Mouse (Mus musculus) forebrain, embryonic 10.5 days (tissue): Measurements from ENCODE around the gene Nolc1. TPM values are rescaled to one million over a fixed set of nuclear protein-coding genes. Genes with fewer than 3 reads are reported as not detected.

ENCODE experiments used
- DNase-seq: peaks from one replicate; pipeline ENCODE4 v3.0.0-alpha.2; 2017; ENCODE audit warnings: low spot score; ENCODE audit errors: extremely low spot score
- H3K27ac ChIP-seq: fragments of 300-500 bp; sonication (generic); 2 replicates; pipeline ENCODE4 v1.5.1; 2016; ENCODE audit warnings: mild to moderate bottlenecking
- H3K27me3 ChIP-seq: fragments of 300-500 bp; sonication (generic); 2 replicates; pipeline ENCODE4 v1.6.1; 2016; ENCODE audit warnings: mild to moderate bottlenecking; ENCODE audit not compliant: poor library complexity, severe bottlenecking
- H3K36me3 ChIP-seq: fragments of 300-500 bp; sonication (generic); replicated peaks from 2 replicates; pipeline ENCODE4 v1.6.1; 2016; ENCODE audit warnings: mild to moderate bottlenecking, moderate library complexity
- H3K4me1 ChIP-seq: fragments of 300-500 bp; sonication (generic); 2 replicates; pipeline ENCODE4 v1.6.1; 2016
- H3K4me3 ChIP-seq: fragments of 300-500 bp; sonication (generic); 2 replicates; pipeline ENCODE4 v1.5.1; 2016; ENCODE audit warnings: mild to moderate bottlenecking, moderate library complexity
- H3K9me3 ChIP-seq: fragments of 300-500 bp; sonication (generic); 2 replicates; pipeline ENCODE4 v1.6.1; 2016; ENCODE audit warnings: mild to moderate bottlenecking, moderate library complexity
- WGBS: fragments of 180-500 bp; shearing (Covaris S2); methylation state at CpG from one replicate; pipeline ENCODE4 v1.1.7; 2016; 5-methylcytosine and 5-hydroxymethylcytosine counted together
- polyA plus RNA-seq: library from polyadenylated mRNA; unstranded; fragments of >200 nt; fragmentation: Nextera tagmentation; extraction: Ambion mirVana; gene quantifications from 2 replicates; pipeline ENCODE4 v1.2.1, GENCODE M21; 2016

Gene Nolc1
- polyA plus RNA-seq, 1 experiment from 2014 or later = 167 TPM

- H3K9me3 ChIP-seq = no peaks in the 10 kb centered on the region
- H3K36me3 ChIP-seq = no peaks in the 10 kb centered on the region
- no peaks in the 10 kb centered on the region for H3K27me3 ChIP-seq
- peak within 1 kb of the TSS; percentile 97 for H3K27ac ChIP-seq
- peaks cover 76% of the 10 kb centered on the region for H3K4me1 ChIP-seq
- under 1% methylated on average over 84 of the region's 84 CpGs for WGBS
- DNase-seq = peak; percentile 87
- peak within 1 kb of the TSS; percentile 97 for H3K4me3 ChIP-seq
These were observed 30.5 kb upstream of the Nolc1 start, which contains the start of gene Ldb1 for GRCm38 (mm10) chr19:46044993-46045695. Gene Ldb1, minus strand, starts transcription at chr19:46045214.

- H3K9me3 ChIP-seq = no peaks in the 10 kb centered on the region
- DNase-seq = no peak
- H3K4me1 ChIP-seq = peaks cover 70% of the 10 kb centered on the region
- H3K36me3 ChIP-seq = no peaks in the 10 kb centered on the region
- WGBS = 2% methylated on average over 7 of the region's 7 CpGs
- peak overlapping the region; percentile 97 for H3K27ac ChIP-seq
- peak overlapping the region; percentile 97 for H3K4me3 ChIP-seq
- H3K27me3 ChIP-seq = no peaks in the 10 kb centered on the region
These were observed 29.9 kb upstream of the Nolc1 start for GRCm38 (mm10) chr19:46045696-46046311.

GRCm38 (mm10) chr19:46046621-46047025, 29.0 kb upstream of the Nolc1 start:
- Histone ChIP-seq H3K27ac (peak overlapping the region; percentile 97), H3K27me3 (no peaks in the 10 kb centered on the region)

DNA sequence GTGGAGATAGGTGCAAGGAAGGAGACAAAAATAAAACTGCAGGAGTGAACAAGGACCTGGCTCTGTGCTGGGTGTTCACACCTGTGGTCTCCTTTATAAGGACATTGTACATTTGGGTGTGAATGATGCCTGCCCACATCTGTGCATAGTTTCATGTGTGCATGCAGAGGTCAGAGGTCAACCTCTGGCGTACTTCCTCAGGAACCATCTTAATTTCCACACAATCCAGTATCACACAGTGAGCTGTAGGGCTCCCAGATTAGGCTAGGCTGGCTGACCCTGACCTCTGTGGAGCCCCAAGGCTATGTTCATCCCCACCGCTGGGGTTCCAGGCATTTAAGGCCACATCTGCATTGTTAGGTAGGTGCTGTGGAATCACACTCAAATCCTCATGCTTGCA, 28.2 kb upstream of the Nolc1 start:
- DNase-seq = no peak
- Histone ChIP-seq H3K4me1 (peaks cover 53% of the 10 kb centered on the region), H3K4me3 (no peak overlapping the region), H3K36me3 (no peaks in the 10 kb centered on the region), H3K27me3 (no peaks in the 10 kb centered on the region), H3K9me3 (no peaks in the 10 kb centered on the region), H3K27ac (no peak overlapping the region)
- WGBS = 48% methylated on average over 2 of the region's 2 CpGs

More at GRCm38 (mm10) chr19:46046621-46047025, 29.0 kb upstream of the Nolc1 start:
- Histone ChIP-seq H3K36me3 (no peaks in the 10 kb centered on the region), H3K4me3 (peak overlapping the region; percentile 97; the same call in 1 of the 2 replicates), H3K4me1 (peaks cover 62% of the 10 kb centered on the region), H3K9me3 (no peaks in the 10 kb centered on the region)
- no peak for DNase-seq
- 9% methylated on average over 10 of the region's 10 CpGs for WGBS

- Histone ChIP-seq H3K9me3 (no peaks in the 10 kb centered on the region), H3K36me3 (no peaks in the 10 kb centered on the region), H3K27me3 (no peaks in the 10 kb centered on the region), H3K4me1 (peaks cover 36% of the 10 kb centered on the region), H3K4me3 (no peak overlapping the region), H3K27ac (no peak overlapping the region)
- no peak for DNase-seq
- 65% methylated on average over 4 of the region's 4 CpGs for WGBS
These were observed 26.5 kb upstream of the Nolc1 start for GRCm38 (mm10) chr19:46049129-46049528.

DNA sequence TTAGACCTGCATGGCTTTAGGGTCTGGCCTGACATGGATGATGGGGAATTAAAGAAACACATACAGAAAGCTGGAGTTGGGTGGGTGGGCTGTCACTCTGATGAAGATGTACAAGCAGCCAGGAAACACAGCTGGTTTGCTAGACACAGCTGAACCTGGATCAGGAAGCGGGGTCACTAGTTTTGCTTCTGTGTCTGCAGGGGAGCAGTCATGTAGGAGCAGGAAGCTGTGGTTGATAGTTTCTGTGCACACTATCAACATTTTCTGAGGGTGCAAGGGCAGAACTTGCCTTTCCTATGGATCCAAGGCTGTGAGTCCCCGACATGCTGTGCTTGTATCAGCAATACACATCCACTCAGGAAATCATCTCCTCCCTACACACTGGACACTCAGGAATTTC, 25.2 kb upstream of the Nolc1 start:
- H3K27ac ChIP-seq = no peak overlapping the region
- no peaks in the 10 kb centered on the region for H3K27me3 ChIP-seq
- no peaks in the 10 kb centered on the region for H3K36me3 ChIP-seq
- DNase-seq = no peak
- H3K9me3 ChIP-seq = no peaks in the 10 kb centered on the region
- no peak overlapping the region for H3K4me3 ChIP-seq
- 89% methylated on average over 2 of the region's 2 CpGs for WGBS
- H3K4me1 ChIP-seq = peaks cover 24% of the 10 kb centered on the region

DNA sequence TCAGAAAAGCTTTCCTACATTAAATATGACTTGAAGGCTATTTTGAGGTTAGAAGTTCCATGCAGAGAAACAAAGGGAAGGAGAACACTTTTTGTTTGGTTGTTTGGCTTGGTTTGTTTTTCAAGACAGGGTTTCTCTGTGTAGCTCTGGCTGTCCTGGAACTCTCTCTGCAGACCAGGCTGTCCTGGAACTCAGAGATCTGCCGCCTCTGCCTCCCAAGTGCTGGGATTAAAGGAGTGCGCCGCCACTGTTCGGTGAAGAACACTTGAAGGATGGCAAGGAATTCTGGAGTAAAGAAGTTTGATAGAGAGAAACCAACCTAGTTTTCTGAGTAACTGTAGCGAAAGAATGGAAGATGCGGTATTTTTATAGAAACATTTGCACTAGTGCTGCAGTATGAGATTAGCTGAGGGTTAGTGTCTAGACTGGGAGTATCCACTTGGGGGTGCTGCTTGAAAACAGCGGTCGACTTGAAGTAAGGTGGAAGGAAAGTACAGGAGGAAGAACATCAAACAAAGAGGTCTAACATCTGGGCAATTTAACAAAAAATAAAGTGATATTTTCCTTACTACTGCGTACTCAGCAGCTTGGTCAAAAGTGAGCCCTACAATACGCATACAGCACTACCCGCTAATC, 19.8 kb upstream of the Nolc1 start:
- DNase-seq = no peak
- H3K4me3 ChIP-seq = peak overlapping the region; percentile 89
- WGBS = 1% methylated on average over 11 of the region's 11 CpGs
- H3K9me3 ChIP-seq = no peaks in the 10 kb centered on the region
- H3K4me1 ChIP-seq = peaks cover 29% of the 10 kb centered on the region
- peak overlapping the region; percentile 94 for H3K27ac ChIP-seq
- no peaks in the 10 kb centered on the region for H3K27me3 ChIP-seq
- H3K36me3 ChIP-seq = peaks cover 14% of the 10 kb centered on the region; the same call in 1 of the 2 replicates

- Histone ChIP-seq H3K27me3 (no peaks in the 10 kb centered on the region), H3K4me1 (peaks cover 29% of the 10 kb centered on the region), H3K4me3 (peak overlapping the region; percentile 89), H3K36me3 (peaks cover 20% of the 10 kb centered on the region), H3K9me3 (no peaks in the 10 kb centered on the region), H3K27ac (peak overlapping the region; percentile 94)
- WGBS = under 1% methylated on average over 52 of the region's 52 CpGs
- DNase-seq = peak; percentile 93
These were observed 19.2 kb upstream of the Nolc1 start for GRCm38 (mm10) chr19:46056388-46056946.

GRCm38 (mm10) chr19:46056947-46057607, 18.6 kb upstream of the Nolc1 start:
- H3K4me3 ChIP-seq = peak overlapping the region; percentile 89
- peak overlapping the region; percentile 94 for H3K27ac ChIP-seq
- H3K27me3 ChIP-seq = no peaks in the 10 kb centered on the region
- 1% methylated on average over 39 of the region's 42 CpGs for WGBS
- peak; percentile 81 for DNase-seq
- H3K36me3 ChIP-seq = peaks cover 26% of the 10 kb centered on the region
- H3K9me3 ChIP-seq = no peaks in the 10 kb centered on the region
- peaks cover 29% of the 10 kb centered on the region for H3K4me1 ChIP-seq

- Histone ChIP-seq H3K4me3 (peak overlapping the region; percentile 89; the same call in 1 of the 2 replicates), H3K27me3 (no peaks in the 10 kb centered on the region), H3K27ac (no peak overlapping the region), H3K9me3 (no peaks in the 10 kb centered on the region), H3K36me3 (peaks cover 40% of the 10 kb centered on the region), H3K4me1 (peaks cover 29% of the 10 kb centered on the region)
- WGBS = 96% methylated on average over 7 of the region's 7 CpGs
- DNase-seq = no peak
These were observed 17.2 kb upstream of the Nolc1 start for GRCm38 (mm10) chr19:46058466-46058865.

GRCm38 (mm10) chr19:46060845-46061244, 14.8 kb upstream of the Nolc1 start:
- H3K36me3 ChIP-seq = peaks cover 64% of the 10 kb centered on the region
- no peak for DNase-seq
- H3K4me1 ChIP-seq = peaks cover 24% of the 10 kb centered on the region
- H3K27me3 ChIP-seq = no peaks in the 10 kb centered on the region
- 92% methylated on average over 6 of the region's 6 CpGs for WGBS
- H3K27ac ChIP-seq = no peak overlapping the region
- H3K9me3 ChIP-seq = no peaks in the 10 kb centered on the region
- no peak overlapping the region for H3K4me3 ChIP-seq

DNA sequence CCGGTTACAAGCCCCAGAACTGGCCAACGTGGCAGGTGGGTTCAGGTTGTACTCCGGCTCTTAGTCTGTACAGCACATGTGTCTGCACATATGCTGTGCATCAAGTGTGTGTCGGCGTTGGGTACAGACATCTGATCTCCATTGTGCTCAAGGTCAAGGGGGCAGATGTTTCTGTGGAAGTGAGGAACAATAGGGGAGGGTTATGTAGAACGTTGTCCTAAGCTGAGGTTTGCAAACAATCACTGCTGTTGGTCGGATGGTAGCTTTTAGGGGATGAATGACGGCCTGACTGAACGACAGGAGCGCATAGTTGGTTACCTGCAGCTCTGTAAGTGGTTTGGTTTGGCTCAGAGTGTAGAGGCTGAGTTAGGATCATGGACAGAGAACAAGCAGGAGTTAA, 7.6 kb upstream of the Nolc1 start:
- H3K27me3 ChIP-seq = no peaks in the 10 kb centered on the region
- 84% methylated on average over 10 of the region's 10 CpGs for WGBS
- no peak overlapping the region for H3K4me3 ChIP-seq
- no peak overlapping the region for H3K27ac ChIP-seq
- DNase-seq = no peak
- H3K9me3 ChIP-seq = no peaks in the 10 kb centered on the region
- H3K36me3 ChIP-seq = peaks cover 98% of the 10 kb centered on the region
- 0 out of 2 replicates have a peak, but pooled peaks cover 3% of the 10 kb centered on the region for H3K4me1 ChIP-seq
